Mouse (Mus musculus) frontal cortex, adult (tissue): ENCODE results near the gene Rbbp9.
"Not testable (repeated sequence)": the region's sequence is repeated elsewhere in the genome, so short reads cannot be mapped to it uniquely, and the experiment has no call there.

Source experiments
- ATAC-seq: cut with Nextera tagmentation; 2 replicates; pipeline ENCODE4 v1.9.2; 2017; ENCODE audit warnings: mild to moderate bottlenecking, moderate library complexity, mixed read lengths; ENCODE audit not compliant: low TSS enrichment

Gene Rbbp9

DNA sequence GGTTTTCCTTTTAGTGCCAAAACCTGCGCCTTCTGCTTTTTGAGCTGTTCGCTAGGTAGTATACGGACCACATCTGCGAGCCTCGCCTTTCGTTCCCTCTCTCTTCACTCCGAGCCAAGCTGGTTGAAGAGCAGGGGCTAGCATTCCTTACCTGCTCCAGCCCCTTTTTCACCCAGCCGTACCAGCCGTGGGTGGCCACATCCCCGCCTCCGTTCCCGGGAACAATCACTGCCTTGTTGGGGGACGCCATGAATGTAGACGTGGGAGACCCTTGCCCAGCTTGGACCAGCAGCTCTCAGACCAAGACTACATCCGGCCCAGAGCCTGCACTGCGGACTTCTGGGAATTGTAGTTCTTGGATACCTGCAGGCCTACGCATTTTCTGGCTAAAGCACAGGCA is at the start of gene Rbbp9:
TSS of gene Rbbp9 (minus strand) at position 341 of the 400 bp plus-strand sequence.
- peak; percentile 93 for ATAC-seq

DNA sequence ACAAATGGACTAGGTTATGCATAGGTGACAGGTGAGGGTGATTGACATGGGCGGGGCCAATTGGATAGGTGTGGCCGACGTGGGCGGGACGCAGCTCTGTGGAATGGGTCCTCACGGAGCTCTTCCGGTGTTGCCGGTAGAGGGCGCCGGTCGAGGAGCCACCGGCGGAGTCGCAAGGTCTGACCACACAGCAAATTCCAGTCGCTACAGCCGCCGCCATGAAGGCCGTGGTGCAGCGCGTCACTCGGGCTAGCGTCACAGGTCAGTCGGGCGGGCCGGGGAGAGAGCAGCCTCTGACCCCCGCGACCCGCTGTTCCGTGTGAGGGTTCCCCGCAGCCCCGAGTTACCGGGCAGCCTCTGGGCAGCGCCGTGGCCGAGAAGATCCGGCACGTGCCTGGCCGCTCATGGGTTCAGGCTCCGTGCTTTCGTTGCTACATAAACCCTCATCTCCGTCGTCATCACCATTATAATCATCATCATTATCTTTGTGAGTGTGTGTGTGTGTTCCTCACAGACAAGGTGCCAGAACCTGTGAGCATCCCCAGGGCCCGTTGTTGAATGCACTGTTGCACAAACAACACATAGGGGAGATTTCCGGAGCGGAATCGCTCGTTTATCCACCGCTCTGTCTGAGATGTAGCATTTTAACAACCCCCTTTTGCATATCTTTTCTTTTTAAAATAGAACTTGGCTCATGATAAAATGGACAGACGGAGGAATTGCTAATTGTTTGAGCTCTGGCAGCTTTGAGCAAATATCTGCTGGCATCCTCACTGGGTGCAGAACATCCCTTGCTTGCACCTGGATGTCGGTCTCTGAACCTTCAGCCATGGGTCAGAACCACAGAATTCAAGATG is 49.4 kb upstream of the Rbbp9 start, which contains the start of gene Dtd1:
TSS of gene Dtd1 (plus strand) at position 67 of the 857 bp plus-strand sequence.
- ATAC-seq = peak; percentile 92

DNA sequence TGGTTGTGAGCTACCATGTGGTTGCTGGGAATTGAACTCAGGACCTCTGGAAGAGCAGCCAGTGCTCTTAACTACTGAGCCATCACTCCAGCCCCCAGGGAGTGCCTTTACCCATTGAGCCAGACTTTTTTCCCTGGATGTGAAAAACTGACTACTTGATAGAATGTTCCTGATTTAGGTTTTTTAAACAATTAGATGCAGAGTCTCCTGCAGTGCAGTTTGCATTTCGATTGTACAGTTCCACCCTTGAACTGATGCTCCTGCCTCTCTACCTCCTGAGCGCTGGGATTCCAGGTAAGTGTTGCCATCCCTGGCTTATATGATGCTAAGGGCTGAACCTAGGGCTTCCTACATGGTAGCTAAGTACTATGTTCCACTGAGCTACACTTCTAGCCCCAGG is 47.3 kb upstream of the Rbbp9 start:
- no peak for ATAC-seq

- peak; percentile 99 for ATAC-seq
Observed at GRCm38 (mm10) chr2:144593951-144594651, 43.4 kb upstream of the Rbbp9 start, which contains the start of gene Smim26. Gene Smim26, plus strand, starts transcription at chr2:144594054.

DNA sequence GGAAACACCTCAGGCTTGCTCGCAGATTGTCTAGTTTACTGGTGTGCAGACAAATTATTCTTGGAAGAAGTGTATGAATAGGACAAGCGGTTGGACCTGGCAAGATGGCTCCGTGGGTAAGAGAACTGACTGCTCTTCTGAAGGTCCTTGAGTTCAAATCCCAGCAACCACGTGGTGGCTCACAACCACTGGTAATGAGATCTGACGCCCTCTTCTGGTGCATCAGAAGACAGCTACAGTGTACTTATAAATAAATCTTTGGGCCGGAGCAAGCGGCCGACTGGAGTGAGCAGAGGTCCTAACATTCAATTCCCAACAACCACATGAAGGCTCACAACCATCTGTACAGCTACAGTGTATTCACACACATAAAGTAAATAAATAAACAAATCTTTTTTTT is 42.4 kb upstream of the Rbbp9 start:
- ATAC-seq = not testable (repeated sequence)

DNA sequence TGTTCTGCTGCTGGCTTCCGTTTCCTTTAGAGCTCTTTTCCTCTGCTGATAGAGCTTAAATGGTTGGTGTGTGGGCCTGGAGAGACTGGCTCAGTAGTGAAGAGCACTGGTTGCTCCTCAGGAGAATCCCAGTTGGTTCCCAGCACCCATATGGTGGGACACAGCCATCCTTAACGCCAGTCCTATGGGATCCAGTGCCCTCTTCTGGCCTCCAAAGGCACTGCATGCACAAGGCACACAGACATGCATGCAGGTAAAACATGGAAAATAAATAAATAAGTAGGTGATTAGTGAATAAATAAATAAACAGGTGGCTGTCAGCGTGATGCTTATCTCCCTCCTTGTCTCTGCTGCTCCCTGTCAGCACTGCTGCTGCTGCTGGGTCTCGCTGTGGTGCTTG is 38.1 kb upstream of the Rbbp9 start:
- no peak for ATAC-seq

DNA sequence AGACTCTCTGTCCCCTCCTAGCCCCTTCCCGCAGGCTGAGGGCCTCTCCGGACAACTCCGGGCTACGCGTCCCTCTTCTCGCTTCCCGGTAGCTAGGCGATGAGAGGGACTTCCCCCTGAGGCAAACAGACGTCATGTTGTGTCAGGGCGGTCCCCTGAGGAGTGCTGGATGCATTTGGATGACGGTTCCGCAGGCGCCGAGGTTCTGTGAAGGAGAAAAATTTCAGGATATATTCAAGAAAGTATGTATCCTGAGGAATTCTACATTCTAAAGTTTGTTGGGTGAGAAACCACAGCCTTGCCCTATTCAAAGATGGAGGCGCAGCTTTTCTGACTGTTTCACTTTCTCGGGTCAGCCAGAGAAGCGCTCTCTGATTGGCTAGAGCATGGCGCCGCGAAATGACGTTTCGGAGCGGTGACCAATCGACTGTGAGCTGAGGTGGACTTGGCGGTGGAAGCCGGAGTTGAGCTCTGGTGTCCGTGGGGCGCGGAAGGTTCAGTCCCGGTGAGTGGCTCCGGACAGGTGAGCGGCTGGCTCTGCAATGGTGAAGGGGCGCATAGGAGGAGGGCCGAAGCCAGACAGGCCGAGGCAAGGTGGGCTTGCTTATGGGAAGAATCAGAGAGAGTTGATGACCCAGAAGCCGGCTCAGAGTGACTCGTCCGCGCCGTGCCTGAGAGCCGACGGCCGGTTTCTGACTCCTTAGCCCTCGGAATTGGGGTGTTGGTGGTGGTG is 5.3 kb upstream of the Rbbp9 start, which contains the start of gene Sec23b:
TSS of gene Sec23b (plus strand) at position 410 of the 733 bp plus-strand sequence.
- peak; percentile 98 for ATAC-seq

DNA sequence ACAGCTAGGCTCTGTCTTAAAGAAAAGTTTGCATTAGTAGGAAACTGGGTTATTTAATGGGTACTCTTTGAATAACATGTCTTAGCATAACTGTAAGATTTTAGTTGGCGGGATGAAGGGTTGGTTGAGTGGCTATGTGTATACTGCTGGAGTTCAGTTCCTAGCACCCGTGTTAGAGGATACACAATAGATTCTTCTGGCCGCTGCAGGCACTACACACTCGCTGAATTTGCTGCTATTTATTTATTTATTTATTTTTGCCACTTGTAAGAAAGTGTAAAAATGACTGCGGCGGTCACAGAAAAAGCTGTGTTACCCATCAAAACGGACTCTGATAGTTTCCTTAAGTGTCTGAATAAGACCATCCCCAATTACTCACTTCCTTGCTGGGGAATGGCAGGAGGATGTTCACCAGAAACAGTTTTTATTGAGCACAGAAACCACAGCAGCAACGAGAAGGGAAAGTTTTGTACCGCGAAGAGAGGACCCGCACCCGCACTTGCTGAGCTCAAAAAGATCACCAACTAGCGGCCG is 4.7 kb upstream of the Rbbp9 start:
- no peak for ATAC-seq

DNA sequence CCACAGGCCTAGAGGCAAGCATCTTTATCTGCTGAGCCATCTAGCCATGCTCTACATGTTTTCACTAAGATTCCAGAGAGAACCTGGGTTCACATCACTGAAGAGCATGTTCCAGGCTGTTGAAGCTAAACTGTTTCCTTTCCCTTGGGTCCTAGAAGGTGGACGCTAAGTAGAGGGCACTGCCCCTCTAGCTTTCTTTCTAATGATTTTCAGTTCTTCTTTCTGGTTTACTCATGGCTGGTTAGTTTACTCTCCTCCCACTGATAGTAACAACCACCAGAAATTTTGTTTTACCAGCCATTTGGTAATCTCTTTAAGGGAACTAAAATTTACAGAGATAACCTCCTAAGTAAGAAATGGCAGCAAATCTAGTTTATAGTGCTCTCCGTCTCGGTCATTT is 3.2 kb upstream of the Rbbp9 start:
- no peak for ATAC-seq

GRCm38 (mm10) chr2:144547559-144547958 is 3.1 kb downstream of the Rbbp9 start:
- no peak for ATAC-seq

- no peak for ATAC-seq
Observed at GRCm38 (mm10) chr2:144545481-144545880, 5.2 kb downstream of the Rbbp9 start.

DNA sequence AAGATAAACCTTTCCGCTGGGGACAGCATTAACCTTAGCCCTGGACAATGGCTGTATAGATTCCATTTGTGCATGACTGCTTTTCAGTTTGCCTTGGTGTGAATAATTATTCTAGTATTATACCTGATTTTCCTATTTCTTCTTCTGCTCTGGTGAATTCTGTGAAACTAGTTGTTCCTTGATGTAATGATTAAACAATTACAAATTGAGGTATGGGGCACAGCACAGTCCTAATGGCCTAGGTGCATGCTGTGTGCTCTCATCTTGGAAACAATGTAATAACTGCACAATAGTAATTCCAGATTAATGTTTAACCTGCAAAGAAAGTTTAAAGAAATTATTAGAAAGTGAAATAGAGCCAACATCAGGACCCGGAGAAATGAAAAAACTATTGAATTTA is 5.6 kb downstream of the Rbbp9 start:
- ATAC-seq = no peak

DNA sequence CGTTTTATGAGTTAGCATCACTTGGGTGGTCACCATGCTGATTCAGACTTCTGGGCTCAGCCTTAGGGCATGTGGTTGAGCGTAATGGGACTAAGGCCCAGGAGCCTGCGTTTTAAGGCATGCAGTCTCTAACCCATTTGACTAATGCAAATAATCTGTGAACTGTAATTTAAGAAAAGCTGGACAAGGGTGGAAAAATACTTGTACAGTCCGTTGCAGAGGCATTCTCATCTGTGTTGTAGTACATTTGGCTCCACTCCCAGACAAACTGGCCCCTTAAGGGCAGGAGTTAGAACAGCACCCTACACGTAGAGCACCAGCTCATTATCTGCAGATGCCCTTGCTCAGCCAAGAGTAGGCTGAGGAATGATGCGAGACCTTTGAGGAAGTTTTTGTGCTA is 6.0 kb downstream of the Rbbp9 start:
- ATAC-seq = no peak

DNA sequence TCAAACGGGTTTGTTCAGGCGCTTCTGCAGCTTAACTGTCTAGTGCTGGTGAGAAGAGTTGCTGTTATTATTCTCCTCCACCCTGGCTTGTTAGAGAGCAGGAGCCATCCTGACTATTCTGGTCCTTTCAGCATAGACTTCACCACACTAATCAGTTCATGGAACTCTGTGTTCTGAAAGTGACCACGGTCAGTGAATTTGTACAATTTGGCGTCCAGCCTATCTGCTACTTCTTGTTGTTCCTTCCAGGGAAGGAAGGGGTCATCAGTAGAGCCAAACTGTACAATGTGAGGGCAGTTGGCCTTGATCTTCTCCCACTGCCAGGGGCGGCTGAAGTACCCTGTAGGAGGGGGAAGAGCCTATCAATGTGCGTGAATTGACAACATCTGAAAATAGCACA is 7.0 kb downstream of the Rbbp9 start:
- ATAC-seq = no peak

DNA sequence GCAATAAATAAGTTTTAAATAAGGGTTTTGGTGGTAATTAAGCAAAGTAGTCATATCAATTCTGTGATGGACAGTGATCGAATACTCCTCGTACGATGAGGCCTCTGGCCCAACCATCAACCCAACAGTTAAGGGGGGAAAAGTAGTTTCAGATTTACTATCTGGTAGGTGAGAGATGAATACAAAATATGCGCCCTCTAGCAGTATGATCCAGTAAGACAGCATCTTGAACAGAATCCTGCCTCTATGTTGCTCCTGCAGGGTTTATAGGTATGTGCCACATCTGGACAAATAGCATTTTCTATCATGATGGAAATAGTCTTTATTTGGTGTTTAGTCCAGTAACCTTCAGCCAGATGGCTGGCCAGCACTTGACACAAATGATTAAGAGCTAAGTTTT is 9.4 kb downstream of the Rbbp9 start:
- no peak for ATAC-seq

DNA sequence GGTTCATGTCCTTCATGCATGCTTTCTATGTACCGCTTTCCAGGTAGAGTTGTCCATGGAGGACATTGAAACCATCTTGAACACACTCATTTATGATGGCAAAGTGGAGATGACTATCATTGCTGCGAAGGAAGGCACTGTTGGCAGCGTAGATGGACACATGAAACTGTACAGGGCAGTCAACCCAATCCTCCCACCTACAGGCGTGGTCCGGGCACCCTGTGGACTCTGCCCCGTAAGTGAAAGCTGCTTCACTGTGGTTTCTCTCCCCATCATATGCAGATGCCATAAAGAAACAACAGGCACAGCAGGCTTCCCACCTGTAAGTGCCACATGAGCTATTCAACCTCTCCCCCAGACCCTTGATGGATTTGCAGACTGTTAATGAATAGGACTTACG is 13.5 kb downstream of the Rbbp9 start:
- no peak for ATAC-seq

GRCm38 (mm10) chr2:144527821-144528174 is 22.9 kb downstream of the Rbbp9 start:
- peak; percentile 31 for ATAC-seq

DNA sequence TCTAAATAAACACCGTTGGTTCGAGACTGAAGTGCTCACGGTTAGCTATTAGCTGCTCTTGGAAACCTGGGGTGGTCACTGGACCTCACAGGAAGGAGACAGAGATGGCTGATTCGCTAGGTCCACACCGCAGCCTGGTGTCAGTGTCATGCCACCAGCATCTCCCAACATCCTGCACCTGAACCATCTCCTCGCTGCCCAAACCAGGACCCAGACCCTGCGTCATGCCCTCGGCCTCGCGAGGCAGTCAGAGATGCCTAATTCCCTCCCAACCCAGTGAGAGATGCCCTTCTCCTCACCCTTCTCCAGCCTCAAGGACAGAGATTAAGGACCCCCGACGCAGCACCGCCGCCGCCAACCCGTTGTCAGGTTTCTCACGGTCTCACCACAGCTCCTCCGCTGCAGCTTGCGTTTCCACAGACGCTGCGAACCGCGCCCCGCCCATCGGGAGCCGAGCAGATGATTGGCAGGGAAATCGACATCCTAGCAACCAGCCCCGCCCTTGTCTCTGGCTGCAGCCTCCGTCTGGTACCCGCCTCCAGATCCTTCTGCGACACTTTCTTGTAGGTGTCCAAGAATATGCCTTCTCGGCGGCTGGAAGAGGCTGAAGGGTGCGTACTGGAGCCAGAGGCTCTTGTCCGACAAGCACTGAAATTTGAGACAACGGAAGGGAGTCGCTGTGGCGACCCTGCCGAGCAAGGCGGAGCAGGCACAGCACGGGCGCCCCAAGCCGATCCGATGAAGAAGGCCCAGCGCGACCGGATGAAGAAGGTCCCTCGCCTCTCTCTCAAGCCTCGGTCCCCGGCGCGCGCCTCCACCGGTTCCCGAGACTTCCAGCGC is 23.5 kb downstream of the Rbbp9 start, which contains the start of the genes Dzank1 and Polr3f:
TSS of gene Dzank1 (minus strand) at position 434 of the 840 bp plus-strand sequence.
TSS of gene Polr3f (plus strand) at position 738 of the 840 bp plus-strand sequence.
- ATAC-seq = peak; percentile 95

- ATAC-seq = no peak
Observed at GRCm38 (mm10) chr2:144525856-144526255, 24.8 kb downstream of the Rbbp9 start.

DNA sequence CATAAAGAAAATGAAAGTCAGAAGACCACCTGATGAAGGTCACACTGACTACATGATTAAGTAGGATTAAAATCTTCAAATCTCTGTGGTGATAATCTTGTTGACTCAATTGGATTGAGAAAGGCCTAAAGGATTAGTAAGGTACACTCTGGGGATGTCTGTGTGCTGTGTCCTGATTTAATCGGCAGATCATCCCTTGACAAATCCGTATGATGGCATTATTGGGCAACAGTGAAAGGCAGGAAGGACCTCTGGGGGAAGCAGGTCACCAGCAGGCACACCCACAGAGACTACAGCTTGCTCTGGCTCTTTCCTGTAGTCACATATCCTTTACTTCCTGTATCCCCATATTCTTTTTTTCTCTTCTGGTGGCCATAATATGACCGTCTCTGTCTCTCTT is 30.9 kb downstream of the Rbbp9 start:
- no peak for ATAC-seq

GRCm38 (mm10) chr2:144514619-144515018 is 36.0 kb downstream of the Rbbp9 start:
- peak; percentile 93 for ATAC-seq
